Mouse (Mus musculus): ENCODE results near the gene Fam114a1. TPM values are rescaled to one million over a fixed set of nuclear protein-coding genes. Genes with fewer than 3 reads are reported as not detected.
A peak's percentile ranks its signal among the peaks of the same experiment; 100 is the strongest.

Fam114a1 gene
- polyA plus RNA-seq, 1 experiment from 2014 or later: 50.2 TPM

DNA sequence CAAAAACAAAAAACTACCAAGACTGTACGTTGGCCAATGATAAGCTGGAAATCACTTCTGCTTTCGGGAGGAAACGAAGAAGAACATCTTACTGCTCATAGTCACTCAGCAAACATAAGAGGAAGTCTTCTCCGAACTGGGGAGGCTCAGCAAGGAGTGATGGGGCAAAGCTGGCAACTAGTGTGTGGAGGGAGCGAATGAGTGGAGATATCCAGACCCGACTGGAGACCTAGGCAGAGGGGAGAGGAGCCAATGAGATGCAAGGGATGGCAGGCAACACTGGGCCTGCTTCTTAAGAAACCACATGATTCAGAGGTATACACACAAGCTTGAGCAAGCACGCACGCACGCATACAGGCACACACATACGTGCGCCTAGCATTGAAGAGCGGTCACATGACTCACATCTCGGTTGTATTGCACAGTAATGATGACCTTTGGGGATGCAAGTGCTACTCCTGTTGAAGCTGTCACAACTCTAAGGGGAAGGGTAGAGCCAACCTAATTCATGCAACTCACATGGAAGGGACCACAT, 8.9 kb upstream of the Fam114a1 start:
- H3K36me3 ChIP-seq (ENCODE audit: control insufficient read depth, insufficient read depth, low read length): no peaks in the 10 kb centered on the region
- H3K27ac ChIP-seq (ENCODE audit: low read length): no peak overlapping the region
- no peak overlapping the region for H3K9ac ChIP-seq (replicated peaks; ENCODE audit: low read depth, low read length)
- no peak overlapping the region for H3K4me3 ChIP-seq (ENCODE audit: low read depth, low read length)
- WGBS: 87% methylated on average over 13 of the region's 13 CpGs
- H3K27me3 ChIP-seq (ENCODE audit: control insufficient read depth, insufficient read depth, low read length): no peaks in the 10 kb centered on the region
- no peaks in the 10 kb centered on the region for H3K4me1 ChIP-seq (ENCODE audit: control insufficient read depth, insufficient read depth, low read length)
- ATAC-seq (ENCODE audit: insufficient number of reproducible peaks, insufficient read depth, low FRiP score, low read depth): no peak
- H3K4me2 ChIP-seq (replicated peaks; ENCODE audit: low read depth, low read length): no peak overlapping the region
- H3K9me3 ChIP-seq (ENCODE audit: control insufficient read depth, low read depth, low read length): no peaks in the 10 kb centered on the region

GRCm38 (mm10) chr5:64963271-64963670, 6.6 kb upstream of the Fam114a1 start:
- Histone ChIP-seq H3K27me3 (ENCODE audit: control insufficient read depth, insufficient read depth, low read length) (no peaks in the 10 kb centered on the region), H3K4me1 (ENCODE audit: control insufficient read depth, insufficient read depth, low read length) (no peaks in the 10 kb centered on the region), H3K4me3 (ENCODE audit: low read depth, low read length) (no peak overlapping the region), H3K4me2 (replicated peaks; ENCODE audit: low read depth, low read length) (no peak overlapping the region), H3K9ac (replicated peaks; ENCODE audit: low read depth, low read length) (no peak overlapping the region), H3K9me3 (ENCODE audit: control insufficient read depth, low read depth, low read length) (no peaks in the 10 kb centered on the region), H3K36me3 (ENCODE audit: control insufficient read depth, insufficient read depth, low read length) (no peaks in the 10 kb centered on the region), H3K27ac (ENCODE audit: low read length) (no peak overlapping the region)
- no peak for ATAC-seq (ENCODE audit: insufficient number of reproducible peaks, insufficient read depth, low FRiP score, low read depth)
- WGBS: 74% methylated on average over 5 of the region's 5 CpGs

DNA sequence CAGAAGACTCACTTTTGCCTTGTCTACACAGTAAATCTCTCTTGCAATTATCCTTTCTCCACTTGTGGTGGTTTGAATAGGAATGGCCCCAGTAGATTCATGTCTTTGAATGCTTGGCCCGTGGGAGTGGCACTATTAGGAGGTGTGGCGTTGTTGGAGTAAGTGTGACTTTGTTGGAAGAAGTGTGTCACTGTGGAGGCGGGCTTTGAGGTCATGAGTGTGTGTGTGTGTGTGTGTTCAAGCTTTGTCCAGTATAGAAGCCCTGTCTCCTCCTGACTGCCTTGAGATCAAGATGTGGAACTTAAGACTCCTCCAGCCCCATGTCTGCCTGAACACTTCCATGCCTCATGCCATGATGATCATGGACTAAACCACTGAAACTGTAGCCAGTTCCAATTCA, 6.1 kb upstream of the Fam114a1 start:
- no peaks in the 10 kb centered on the region for H3K27me3 ChIP-seq (ENCODE audit: control insufficient read depth, insufficient read depth, low read length)
- H3K4me1 ChIP-seq (ENCODE audit: control insufficient read depth, insufficient read depth, low read length): no peaks in the 10 kb centered on the region
- no peaks in the 10 kb centered on the region for H3K9me3 ChIP-seq (ENCODE audit: control insufficient read depth, low read depth, low read length)
- no peak overlapping the region for H3K27ac ChIP-seq (ENCODE audit: low read length)
- no peak for ATAC-seq (ENCODE audit: insufficient number of reproducible peaks, insufficient read depth, low FRiP score, low read depth)
- no peak overlapping the region for H3K4me2 ChIP-seq (replicated peaks; ENCODE audit: low read depth, low read length)
- H3K9ac ChIP-seq (replicated peaks; ENCODE audit: low read depth, low read length): no peak overlapping the region
- H3K4me3 ChIP-seq (ENCODE audit: low read depth, low read length): no peak overlapping the region
- H3K36me3 ChIP-seq (ENCODE audit: control insufficient read depth, insufficient read depth, low read length): no peaks in the 10 kb centered on the region
- 76% methylated on average over 3 of the region's 3 CpGs for WGBS

DNA sequence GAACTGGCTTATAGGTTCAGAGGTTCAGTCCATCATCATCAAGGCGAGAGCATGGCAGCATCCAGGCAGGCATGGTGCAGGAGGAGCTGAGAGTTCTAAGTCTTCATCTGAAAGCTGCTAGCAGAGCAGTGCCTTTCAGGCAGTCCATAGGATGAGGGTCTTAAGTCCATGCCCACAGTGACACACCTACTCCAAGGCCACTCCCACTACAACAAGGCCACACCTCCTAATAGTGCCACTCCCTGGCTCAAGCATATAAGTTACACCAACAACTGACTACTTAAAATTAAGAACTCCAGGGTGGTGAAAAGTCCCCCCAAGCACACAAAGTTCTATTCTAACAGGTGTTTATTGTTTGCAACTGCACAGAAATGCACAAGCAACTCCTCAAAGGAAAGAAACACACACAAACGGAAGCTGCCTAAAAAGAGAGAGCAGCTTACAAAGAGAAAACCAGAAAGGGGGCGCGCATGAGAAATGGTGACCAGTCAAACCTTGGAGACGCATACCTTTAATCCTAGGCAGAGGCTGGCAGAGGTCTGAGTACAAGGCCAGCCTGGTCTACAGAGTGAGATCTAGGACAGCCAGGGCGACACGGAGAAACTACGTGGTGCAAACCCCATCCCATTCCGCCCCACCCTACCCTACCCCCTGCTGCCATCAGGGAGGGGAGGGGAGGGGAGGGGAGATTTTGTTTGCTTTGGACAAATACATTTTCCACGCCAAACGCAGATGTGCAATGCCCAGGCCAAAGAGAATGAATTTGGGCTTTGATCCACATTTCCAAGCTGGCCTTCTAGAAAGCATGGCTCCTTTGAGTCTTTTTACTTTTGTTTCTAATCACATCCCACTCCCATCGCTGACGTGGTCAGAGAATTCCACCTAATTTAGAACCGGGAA, 660 bp upstream of the Fam114a1 start:
- peaks cover 6% of the 10 kb centered on the region; the same call in 1 of the 2 replicates for H3K4me1 ChIP-seq (ENCODE audit: control insufficient read depth, insufficient read depth, low read length)

GRCm38 (mm10) chr5:64975121-64975520, 5.2 kb downstream of the Fam114a1 start:
- H3K4me1 ChIP-seq (ENCODE audit: control insufficient read depth, insufficient read depth, low read length): peaks cover 2% of the 10 kb centered on the region; the same call in 1 of the 2 replicates
- H3K27me3 ChIP-seq (ENCODE audit: control insufficient read depth, insufficient read depth, low read length): no peaks in the 10 kb centered on the region
- ATAC-seq (ENCODE audit: insufficient number of reproducible peaks, insufficient read depth, low FRiP score, low read depth): no peak
- WGBS: 79% methylated on average over 5 of the region's 5 CpGs
- no peak overlapping the region for H3K4me2 ChIP-seq (replicated peaks; ENCODE audit: low read depth, low read length)
- H3K9me3 ChIP-seq (ENCODE audit: control insufficient read depth, low read depth, low read length): no peaks in the 10 kb centered on the region
- peaks cover 5% of the 10 kb centered on the region; the same call in 1 of the 2 replicates for H3K36me3 ChIP-seq (ENCODE audit: control insufficient read depth, insufficient read depth, low read length)
- no peak overlapping the region for H3K9ac ChIP-seq (replicated peaks; ENCODE audit: low read depth, low read length)
- no peak overlapping the region for H3K4me3 ChIP-seq (ENCODE audit: low read depth, low read length)
- no peak overlapping the region for H3K27ac ChIP-seq (ENCODE audit: low read length)

More for the DNA sequence above, 660 bp upstream of the Fam114a1 start:
- WGBS: 5% methylated on average over 14 of the region's 14 CpGs
- H3K4me3 ChIP-seq (ENCODE audit: low read depth, low read length): peak overlapping the region; percentile 73
- peak overlapping the region; percentile 75 for H3K27ac ChIP-seq (ENCODE audit: low read length)
- H3K27me3 ChIP-seq (ENCODE audit: control insufficient read depth, insufficient read depth, low read length): no peaks in the 10 kb centered on the region
- no peaks in the 10 kb centered on the region for H3K9me3 ChIP-seq (ENCODE audit: control insufficient read depth, low read depth, low read length)
- peak overlapping the region; percentile 83 for H3K9ac ChIP-seq (replicated peaks; ENCODE audit: low read depth, low read length)
- peaks cover 5% of the 10 kb centered on the region; the same call in 1 of the 2 replicates for H3K36me3 ChIP-seq (ENCODE audit: control insufficient read depth, insufficient read depth, low read length)
- peak overlapping the region; percentile 83 for H3K4me2 ChIP-seq (replicated peaks; ENCODE audit: low read depth, low read length)
- peak; percentile 70 for ATAC-seq (ENCODE audit: insufficient number of reproducible peaks, insufficient read depth, low FRiP score, low read depth)

- no peak overlapping the region for H3K9ac ChIP-seq (replicated peaks; ENCODE audit: low read depth, low read length)
- ATAC-seq (ENCODE audit: insufficient number of reproducible peaks, insufficient read depth, low FRiP score, low read depth): no peak
- H3K36me3 ChIP-seq (ENCODE audit: control insufficient read depth, insufficient read depth, low read length): peaks cover 16% of the 10 kb centered on the region; the same call in 1 of the 2 replicates
- WGBS: 75% methylated on average over 8 of the region's 8 CpGs
- H3K4me1 ChIP-seq (ENCODE audit: control insufficient read depth, insufficient read depth, low read length): no peaks in the 10 kb centered on the region
- H3K27ac ChIP-seq (ENCODE audit: low read length): no peak overlapping the region
- no peaks in the 10 kb centered on the region for H3K9me3 ChIP-seq (ENCODE audit: control insufficient read depth, low read depth, low read length)
- no peak overlapping the region for H3K4me2 ChIP-seq (replicated peaks; ENCODE audit: low read depth, low read length)
- H3K4me3 ChIP-seq (ENCODE audit: low read depth, low read length): no peak overlapping the region
- H3K27me3 ChIP-seq (ENCODE audit: control insufficient read depth, insufficient read depth, low read length): no peaks in the 10 kb centered on the region
Observed at GRCm38 (mm10) chr5:64977128-64977527, 7.3 kb downstream of the Fam114a1 start.

- no peak for ATAC-seq (ENCODE audit: insufficient number of reproducible peaks, insufficient read depth, low FRiP score, low read depth)
- no peak overlapping the region for H3K4me3 ChIP-seq (ENCODE audit: low read depth, low read length)
- H3K27ac ChIP-seq (ENCODE audit: low read length): no peak overlapping the region
- peaks cover 15% of the 10 kb centered on the region; the same call in 1 of the 2 replicates for H3K36me3 ChIP-seq (ENCODE audit: control insufficient read depth, insufficient read depth, low read length)
- H3K9me3 ChIP-seq (ENCODE audit: control insufficient read depth, low read depth, low read length): no peaks in the 10 kb centered on the region
- no peak overlapping the region for H3K4me2 ChIP-seq (replicated peaks; ENCODE audit: low read depth, low read length)
- H3K9ac ChIP-seq (replicated peaks; ENCODE audit: low read depth, low read length): no peak overlapping the region
- H3K27me3 ChIP-seq (ENCODE audit: control insufficient read depth, insufficient read depth, low read length): no peaks in the 10 kb centered on the region
- no peaks in the 10 kb centered on the region for H3K4me1 ChIP-seq (ENCODE audit: control insufficient read depth, insufficient read depth, low read length)
- WGBS: 66% methylated on average over 7 of the region's 7 CpGs
Observed at GRCm38 (mm10) chr5:64985971-64986370, 16.1 kb downstream of the Fam114a1 start.

DNA sequence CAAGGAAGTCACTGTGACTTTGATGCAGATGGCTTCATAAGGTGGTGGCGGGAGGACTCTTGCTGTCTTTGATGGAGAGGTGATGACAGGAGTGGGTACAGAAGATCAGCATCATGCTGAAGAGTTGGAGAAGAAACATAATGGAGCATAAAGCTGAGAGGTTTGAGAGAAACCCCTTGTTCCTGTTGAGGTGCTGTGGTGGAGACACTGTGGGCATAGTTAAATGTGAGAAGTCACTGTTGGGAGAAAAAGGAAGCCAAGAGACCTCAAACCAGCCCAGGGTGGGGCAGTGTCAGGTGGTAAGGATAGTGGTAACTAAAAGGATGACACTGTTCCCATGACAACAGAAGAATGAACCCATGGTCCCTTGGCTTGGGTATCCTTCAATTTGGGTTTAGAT, 20.1 kb downstream of the Fam114a1 start:
- Histone ChIP-seq H3K4me1 (ENCODE audit: control insufficient read depth, insufficient read depth, low read length) (no peaks in the 10 kb centered on the region), H3K9ac (replicated peaks; ENCODE audit: low read depth, low read length) (no peak overlapping the region), H3K27me3 (ENCODE audit: control insufficient read depth, insufficient read depth, low read length) (no peaks in the 10 kb centered on the region), H3K27ac (ENCODE audit: low read length) (no peak overlapping the region), H3K9me3 (ENCODE audit: control insufficient read depth, low read depth, low read length) (no peaks in the 10 kb centered on the region), H3K36me3 (ENCODE audit: control insufficient read depth, insufficient read depth, low read length) (peaks cover 7% of the 10 kb centered on the region; the same call in 1 of the 2 replicates), H3K4me3 (ENCODE audit: low read depth, low read length) (no peak overlapping the region), H3K4me2 (replicated peaks; ENCODE audit: low read depth, low read length) (no peak overlapping the region)
- ATAC-seq (ENCODE audit: insufficient number of reproducible peaks, insufficient read depth, low FRiP score, low read depth): no peak
- 94% methylated on average over 1 of the region's 1 CpGs for WGBS

Data from stomach, embryonic 14.5 days (tissue).